Mouse (Mus musculus) liver, postnatal 0 days (tissue): ENCODE data around the gene Gsg1l. TPM values are rescaled to one million over a fixed set of nuclear protein-coding genes. Genes with fewer than 3 reads are reported as not detected.

Source experiments
- ATAC-seq: fragments of 200-750 bp; cut with Nextera tagmentation; 2 replicates; pipeline ENCODE4 v1.8.0; 2017; ENCODE audit warnings: mild to moderate bottlenecking, moderate library complexity
- DNase-seq: peaks from one replicate; pipeline ENCODE4 v3.0.0-alpha.2; 2016
- H3K27ac ChIP-seq: fragments of 300-500 bp; sonication (generic); 2 replicates; pipeline ENCODE4 v1.5.1; 2014; ENCODE audit warnings: antibody characterized with exemption, moderate library complexity, mild to moderate bottlenecking, low read depth
- H3K27me3 ChIP-seq: fragments of 300-500 bp; sonication (generic); 2 replicates; pipeline ENCODE4 v1.6.1; 2014; ENCODE audit warnings: low read length, control low read depth, mixed read lengths; ENCODE audit not compliant: insufficient read depth
- H3K36me3 ChIP-seq: fragments of 300-500 bp; sonication (generic); replicated peaks from 2 replicates; pipeline ENCODE4 v1.6.1; 2014; ENCODE audit warnings: mild to moderate bottlenecking, control low read depth, low read length, moderate library complexity, mixed read lengths; ENCODE audit not compliant: insufficient read depth
- H3K4me1 ChIP-seq: fragments of 300-500 bp; sonication (generic); 2 replicates; pipeline ENCODE4 v1.6.1; 2014; ENCODE audit warnings: antibody characterized with exemption, mild to moderate bottlenecking, control low read depth; ENCODE audit not compliant: insufficient read depth
- H3K4me2 ChIP-seq: fragments of 300-500 bp; sonication (generic); 2 replicates; pipeline ENCODE4 v1.6.1; 2014; ENCODE audit warnings: low read depth, mild to moderate bottlenecking, low read length, moderate library complexity, mixed read lengths
- H3K4me3 ChIP-seq: fragments of 300-500 bp; sonication (generic); 2 replicates; pipeline ENCODE4 v1.5.1; 2014; ENCODE audit warnings: low read depth, low read length
- H3K9ac ChIP-seq: fragments of 300-500 bp; sonication (generic); replicated peaks from 2 replicates; pipeline ENCODE4 v1.6.1; 2014; ENCODE audit warnings: mild to moderate bottlenecking, moderate library complexity
- H3K9me3 ChIP-seq: fragments of 300-500 bp; sonication (generic); 2 replicates; pipeline ENCODE4 v1.6.1; 2016; ENCODE audit warnings: mild to moderate bottlenecking, control low read depth, low read length, mixed read lengths
- CTCF ChIP-seq: sonication (generic); IDR thresholded peaks from 2 replicates; pipeline ENCODE4 v1.5.1; 2016; ENCODE audit warnings: antibody characterized with exemption, low read depth
- EP300 ChIP-seq: IDR thresholded peaks from 2 replicates; pipeline ENCODE4 v1.6.1; 2016; ENCODE audit warnings: antibody characterized with exemption, low read depth, mild to moderate bottlenecking
- WGBS: fragments of 180-500 bp; shearing (Covaris S2); extraction: QIAGEN DNeasy Blood & Tissue Kit; methylation state at CpG from one replicate; pipeline ENCODE4 v1.1.7; 2014; ENCODE audit not compliant: insufficient replicate concordance; 5-methylcytosine and 5-hydroxymethylcytosine counted together
- polyA plus RNA-seq: library from polyadenylated mRNA; unstranded; fragments of >200 nt; fragmentation: Nextera tagmentation; extraction: Ambion mirVana; gene quantifications from 2 replicates; pipeline ENCODE4 v1.2.1, GENCODE M21; 2015

Gsg1l gene
- polyA plus RNA-seq, 1 experiment from 2014 or later, result 0.08 TPM

DNA sequence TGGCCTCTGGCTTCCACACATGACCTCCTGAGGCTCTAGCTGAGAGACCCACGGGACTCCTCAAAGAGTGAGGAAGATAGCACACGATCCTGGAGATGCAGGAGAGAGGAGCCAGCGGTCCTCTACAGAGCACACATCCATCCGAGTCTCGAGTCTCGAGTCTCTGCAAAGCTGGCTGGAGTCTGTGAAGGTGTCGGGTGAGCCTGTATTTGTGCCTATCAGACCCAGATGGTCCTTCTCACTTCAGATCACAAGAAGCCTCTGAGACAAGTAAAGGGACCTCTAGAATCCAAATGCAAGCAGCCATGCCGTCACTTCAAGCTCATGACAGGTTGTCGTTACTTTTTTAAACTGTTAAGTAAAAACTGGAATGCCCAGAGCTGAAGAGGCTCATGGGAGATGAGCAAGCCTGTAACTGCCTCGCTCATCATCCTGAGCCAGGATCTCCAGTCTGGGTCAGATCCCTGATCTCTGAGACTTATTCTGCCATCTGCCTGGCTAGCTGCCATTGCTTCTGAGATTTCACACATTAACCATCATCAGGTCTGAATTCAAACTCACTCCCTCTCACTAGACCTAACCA, 24.8 kb downstream of the Gsg1l start:
- Histone ChIP-seq H3K9me3 (no peaks in the 10 kb centered on the region), H3K27ac (no peak overlapping the region), H3K4me1 (no peaks in the 10 kb centered on the region), H3K9ac (no peak overlapping the region), H3K36me3 (no peaks in the 10 kb centered on the region), H3K4me3 (no peak overlapping the region), H3K4me2 (no peak overlapping the region), H3K27me3 (0 out of 2 replicates have a peak, but pooled peaks cover 5% of the 10 kb centered on the region)
- TF ChIP-seq CTCF, result no peak
- TF ChIP-seq EP300, result no peak
- ATAC-seq (no peak), DNase-seq (no peak)
- 47% methylated on average over 10 of the region's 10 CpGs for WGBS

DNA sequence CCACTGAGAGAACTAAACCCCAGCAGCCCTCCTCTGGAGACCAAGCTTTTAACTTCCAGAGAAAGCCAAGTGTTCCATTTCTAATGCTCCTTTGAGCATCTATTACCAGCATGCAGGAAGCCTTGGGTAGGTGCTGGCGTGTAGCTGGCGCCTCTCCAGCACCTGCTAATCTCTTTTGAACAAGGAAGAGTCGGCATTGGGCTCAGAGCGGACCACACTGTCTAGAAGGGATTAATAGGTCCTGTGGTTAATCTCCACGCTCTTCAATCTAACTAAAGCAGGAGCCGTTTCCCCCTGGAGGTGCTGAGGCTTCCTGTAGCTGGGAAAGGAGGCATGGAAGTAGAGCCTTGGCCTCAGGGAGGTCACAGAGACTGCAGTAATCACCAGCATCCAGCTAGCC, 27.6 kb downstream of the Gsg1l start:
- Histone ChIP-seq H3K36me3 (no peaks in the 10 kb centered on the region), H3K4me2 (no peak overlapping the region), H3K9ac (no peak overlapping the region), H3K9me3 (no peaks in the 10 kb centered on the region), H3K4me1 (no peaks in the 10 kb centered on the region), H3K4me3 (no peak overlapping the region), H3K27ac (no peak overlapping the region), H3K27me3 (peaks cover 5% of the 10 kb centered on the region; the same call in 1 of the 2 replicates)
- DNase-seq, result no peak
- 55% methylated on average over 6 of the region's 6 CpGs for WGBS
- ATAC-seq, result no peak
- TF ChIP-seq CTCF (no peak), EP300 (no peak)

DNA sequence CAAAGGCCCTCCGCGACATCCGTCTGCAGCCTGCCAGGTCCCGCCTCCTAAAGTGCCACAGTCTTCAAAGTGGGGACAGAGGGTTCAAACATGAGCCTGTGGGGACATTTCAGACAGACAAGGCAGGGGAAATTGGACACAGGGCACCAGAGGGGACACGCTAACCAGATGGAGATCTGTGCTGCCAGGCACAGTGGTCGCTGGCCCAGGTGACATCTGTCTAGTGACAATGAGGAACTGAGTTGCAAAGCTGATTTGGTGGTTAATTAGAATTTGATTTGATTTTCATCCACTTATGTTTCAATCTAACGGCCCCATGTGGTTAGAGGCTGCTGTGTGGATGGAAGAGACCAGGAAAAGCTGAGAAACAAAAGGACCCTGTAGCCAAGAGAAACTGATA, 28.6 kb downstream of the Gsg1l start:
- no peak overlapping the region for H3K9ac ChIP-seq
- ATAC-seq, result no peak
- H3K27ac ChIP-seq, result no peak overlapping the region
- H3K9me3 ChIP-seq, result no peaks in the 10 kb centered on the region
- no peaks in the 10 kb centered on the region for H3K4me1 ChIP-seq
- no peaks in the 10 kb centered on the region for H3K36me3 ChIP-seq
- no peaks in the 10 kb centered on the region; the same call in 1 of the 2 replicates for H3K27me3 ChIP-seq
- H3K4me2 ChIP-seq, result no peak overlapping the region
- H3K4me3 ChIP-seq, result no peak overlapping the region
- 74% methylated on average over 7 of the region's 7 CpGs for WGBS
- TF ChIP-seq EP300 (no peak), CTCF (no peak)
- DNase-seq, result no peak

DNA sequence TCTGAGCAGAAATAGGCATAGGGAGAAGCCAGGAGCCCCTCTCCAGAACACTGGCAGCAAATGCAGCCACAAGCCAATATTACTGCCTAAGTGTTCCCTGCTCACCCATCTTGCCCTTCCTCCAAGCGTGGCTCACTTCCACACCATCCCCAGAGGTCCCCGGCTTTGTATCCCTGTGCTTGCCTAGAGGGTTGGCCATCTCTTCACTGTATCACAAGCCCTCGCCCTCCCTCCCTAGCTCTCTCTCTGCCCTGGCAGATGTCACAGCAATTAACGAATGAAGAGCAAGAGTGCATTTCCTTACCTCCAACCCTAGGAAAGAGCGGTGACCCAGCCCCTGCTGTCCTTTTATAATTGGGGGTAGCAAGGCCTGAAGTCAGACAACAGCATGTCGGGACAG, 30.3 kb downstream of the Gsg1l start:
- Histone ChIP-seq H3K27me3 (no peaks in the 10 kb centered on the region; the same call in 1 of the 2 replicates), H3K4me1 (no peaks in the 10 kb centered on the region), H3K36me3 (no peaks in the 10 kb centered on the region), H3K9me3 (no peaks in the 10 kb centered on the region), H3K4me3 (no peak overlapping the region), H3K27ac (no peak overlapping the region), H3K4me2 (no peak overlapping the region), H3K9ac (no peak overlapping the region)
- ATAC-seq (no peak), DNase-seq (no peak)
- no peak for TF ChIP-seq CTCF
- no peak for TF ChIP-seq EP300
- 55% methylated on average over 6 of the region's 6 CpGs for WGBS

DNA sequence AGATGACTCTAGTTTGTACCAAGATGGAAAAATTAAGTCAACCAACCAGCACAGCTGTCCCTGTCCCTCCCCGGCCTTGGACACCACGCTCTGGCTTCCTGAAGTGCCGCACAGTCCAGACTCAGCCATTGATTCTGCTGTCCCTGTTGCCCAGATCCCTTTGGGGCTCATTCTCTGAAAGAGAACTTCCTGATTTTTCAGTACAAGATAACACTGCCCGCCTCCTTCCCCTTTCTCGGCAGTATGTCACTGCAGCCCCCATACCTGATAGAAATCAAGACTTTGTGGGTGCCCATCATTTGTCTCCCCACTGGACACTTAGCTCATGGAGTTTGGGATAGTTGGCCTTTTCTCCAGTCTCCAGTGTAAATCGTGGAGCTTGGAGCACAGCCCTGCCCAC, 37.1 kb downstream of the Gsg1l start:
- 49% methylated on average over 6 of the region's 6 CpGs for WGBS
- Histone ChIP-seq H3K9me3 (no peaks in the 10 kb centered on the region), H3K4me1 (peaks cover 23% of the 10 kb centered on the region), H3K4me3 (no peak overlapping the region), H3K36me3 (no peaks in the 10 kb centered on the region), H3K9ac (no peak overlapping the region), H3K4me2 (no peak overlapping the region), H3K27ac (no peak overlapping the region), H3K27me3 (no peaks in the 10 kb centered on the region)
- TF ChIP-seq CTCF, result no peak
- no peak for TF ChIP-seq EP300
- no peak for ATAC-seq
- DNase-seq, result no peak

DNA sequence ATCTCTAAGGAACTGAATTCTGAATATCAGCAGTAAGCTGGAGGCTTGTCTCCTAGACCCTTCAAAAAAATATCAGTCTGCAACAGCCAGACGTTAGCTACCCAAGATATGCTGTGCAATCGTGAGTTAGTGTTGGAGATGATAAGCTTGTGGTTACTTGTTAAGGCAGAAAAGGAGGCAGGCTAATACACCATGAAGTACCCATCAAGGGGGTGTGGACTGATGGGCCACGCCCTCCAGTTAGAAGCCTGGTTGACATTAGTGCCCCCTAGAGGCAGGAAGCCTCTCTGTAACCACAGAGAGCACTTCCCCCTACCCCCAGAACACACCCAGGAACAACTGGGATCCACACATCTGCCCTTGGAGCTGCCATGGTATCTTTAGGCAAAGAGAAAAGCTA, 39.9 kb downstream of the Gsg1l start:
- TF ChIP-seq CTCF (peak; percentile 73), EP300 (peak; percentile 97)
- WGBS, result 12% methylated on average over 3 of the region's 3 CpGs
- no peaks in the 10 kb centered on the region for H3K36me3 ChIP-seq
- H3K4me2 ChIP-seq, result peak overlapping the region; percentile 3; the same call in 1 of the 2 replicates
- DNase-seq, result peak; percentile 51
- H3K9me3 ChIP-seq, result no peaks in the 10 kb centered on the region
- H3K4me1 ChIP-seq, result peaks cover 40% of the 10 kb centered on the region
- H3K4me3 ChIP-seq, result no peak overlapping the region
- H3K9ac ChIP-seq, result no peak overlapping the region
- peak overlapping the region; percentile 62 for H3K27ac ChIP-seq
- ATAC-seq, result peak; percentile 88
- no peaks in the 10 kb centered on the region for H3K27me3 ChIP-seq
